Mouse (Mus musculus) ES-E14 (cell line): Measurements from ENCODE around the gene Cntn5. TPM values are rescaled to one million over a fixed set of nuclear protein-coding genes. Genes with fewer than 3 reads are reported as not detected.

Experiments
- DNase-seq: peaks from one replicate; pipeline ENCODE4 v3.0.0-alpha.2; 2013; ENCODE audit warnings: low read depth, low spot score
- H3K27ac ChIP-seq: 2 replicates; pipeline ENCODE4 v1.5.1; 2012; ENCODE audit warnings: low read depth, mild to moderate bottlenecking, low read length, moderate library complexity, mixed read lengths; ENCODE audit not compliant: poor library complexity, insufficient read depth, severe bottlenecking
- H3K36me3 ChIP-seq: 2 replicates; pipeline ENCODE4 v1.6.1; 2012; ENCODE audit warnings: mild to moderate bottlenecking, low read length, moderate library complexity, mixed read lengths; ENCODE audit not compliant: control insufficient read depth, poor library complexity, insufficient read depth, severe bottlenecking
- H3K4me1 ChIP-seq, 2 experiments: fragments of 150-350 bp in 1 of 2; sonication (generic) in 1 of 2; 2 replicates each; pipeline ENCODE4 v1.6.1; 2012; ENCODE audit warnings: low read length in 2 of 2, mild to moderate bottlenecking in 1 of 2, mixed read lengths in 1 of 2; ENCODE audit not compliant: control insufficient read depth in 2 of 2, insufficient read depth in 2 of 2, poor library complexity in 1 of 2
- H3K4me3 ChIP-seq, 2 experiments: fragments of 150-350 bp in 1 of 2; sonication (generic) in 1 of 2; 2 replicates each; pipeline ENCODE4 v1.5.1; 2012; ENCODE audit warnings: low read length in 2 of 2, low read depth in 1 of 2, mild to moderate bottlenecking in 1 of 2, mixed read lengths in 1 of 2; ENCODE audit not compliant: insufficient read depth in 1 of 2, poor library complexity in 1 of 2, severe bottlenecking in 1 of 2
- H3K9ac ChIP-seq: 2 replicates; pipeline ENCODE4 v1.6.1; 2012; ENCODE audit warnings: low read depth, mild to moderate bottlenecking, low read length, mixed read lengths; ENCODE audit not compliant: poor library complexity, insufficient read depth, severe bottlenecking
- H3K9me3 ChIP-seq: fragments of 150-350 bp; sonication (generic); 2 replicates; pipeline ENCODE4 v1.6.1; 2012; ENCODE audit warnings: low read depth, mild to moderate bottlenecking, low read length; ENCODE audit not compliant: control insufficient read depth, insufficient read depth
- CHD2 ChIP-seq: IDR thresholded peaks from 2 replicates; pipeline ENCODE4 v1.6.1; 2014; ENCODE audit warnings: mild to moderate bottlenecking, low read depth, low read length, inconsistent platforms
- HCFC1 ChIP-seq: IDR thresholded peaks from 2 replicates; pipeline ENCODE4 v1.6.1; 2012; ENCODE audit warnings: low read length, inconsistent platforms, borderline replicate concordance; ENCODE audit not compliant: insufficient read depth
- MAFK ChIP-seq: IDR thresholded peaks from 2 replicates; pipeline ENCODE4 v1.6.1; 2014; ENCODE audit warnings: mild to moderate bottlenecking, low read depth, low read length, inconsistent platforms; ENCODE audit not compliant: insufficient read depth
- ZC3H11A ChIP-seq: IDR thresholded peaks from 2 replicates; pipeline ENCODE4 v1.6.1; 2012; ENCODE audit warnings: low read depth, mild to moderate bottlenecking, inconsistent platforms, low read length, borderline replicate concordance
- ZNF384 ChIP-seq: IDR thresholded peaks from 2 replicates; pipeline ENCODE4 v1.6.1; 2012; ENCODE audit warnings: low read depth, low read length, inconsistent platforms
- in situ Hi-C, 2 experiments: fragments of 600-800 bp; cut with MboI; formaldehyde crosslinking; loops; one replicate each; pipeline ENCODE4 v1.15.1; 2025; ENCODE audit warnings: low sequenced_read_pairs in 2 of 2, inconsistent platforms in 1 of 2; ENCODE audit not compliant: unreplicated experiment in 2 of 2
- total RNA-seq: library from RNA; depleted of rRNA; stranded (reverse); fragments of 300-350 nt; gene quantifications from 2 replicates; pipeline ENCODE4 v1.2.3, GENCODE M21; 2012

Gene Cntn5
- total RNA-seq, 1 experiment = not detected

DNA sequence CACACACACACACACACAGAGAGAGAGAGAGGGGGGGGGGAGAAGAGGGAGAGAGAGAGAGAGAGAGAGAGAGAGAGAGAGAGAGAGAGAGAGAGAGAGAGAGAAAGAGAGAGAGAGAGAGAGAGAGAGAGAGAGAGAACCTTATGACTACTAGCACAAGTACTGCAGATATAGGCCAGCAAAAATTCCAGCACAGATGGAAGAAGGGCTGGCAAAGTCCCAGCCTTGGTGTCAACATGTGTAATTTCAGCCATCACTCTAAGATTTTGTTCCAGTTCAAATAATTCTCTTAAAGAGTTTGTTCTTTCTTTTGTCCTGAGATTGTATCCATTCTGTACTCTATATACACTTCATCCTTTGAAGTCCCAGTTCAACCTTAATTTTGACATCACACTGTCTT lies 238.8 kb downstream of the Cntn5 start:
- H3K9ac ChIP-seq = no peak overlapping the region
- no peak overlapping the region for H3K27ac ChIP-seq
- no peaks in the 10 kb centered on the region for H3K4me1 ChIP-seq
- no peaks in the 10 kb centered on the region for H3K9me3 ChIP-seq
- TF ChIP-seq CHD2 = no peak
- TF ChIP-seq ZNF384 = no peak
- TF ChIP-seq HCFC1 = no peak
- TF ChIP-seq ZC3H11A = no peak
- no peak for TF ChIP-seq MAFK
- in situ Hi-C loops = no loop called here
- H3K36me3 ChIP-seq = no peaks in the 10 kb centered on the region
- H3K4me3 ChIP-seq = no peak overlapping the region
- no peak for DNase-seq

DNA sequence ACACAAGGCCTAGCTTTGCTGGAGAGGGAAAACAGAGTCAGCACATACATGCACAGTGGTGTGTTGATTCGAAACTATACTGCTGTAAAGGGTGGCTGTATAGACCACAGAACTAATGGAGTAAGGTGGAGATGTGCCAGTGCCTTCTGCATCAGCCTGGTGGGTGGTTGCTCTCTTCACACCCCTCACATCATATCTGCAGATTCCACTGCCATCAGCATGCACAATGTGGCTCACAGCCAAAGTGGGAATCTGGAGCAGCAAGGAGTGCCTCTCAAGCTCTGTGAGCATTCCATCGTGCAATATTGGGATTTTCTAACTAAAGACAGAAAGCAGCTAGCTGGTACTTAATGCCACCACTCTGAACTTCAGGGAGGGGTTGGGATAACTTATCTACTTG lies 241.5 kb downstream of the Cntn5 start:
- no peak for DNase-seq
- Histone ChIP-seq H3K36me3 (no peaks in the 10 kb centered on the region), H3K4me3 (no peak overlapping the region)

DNA sequence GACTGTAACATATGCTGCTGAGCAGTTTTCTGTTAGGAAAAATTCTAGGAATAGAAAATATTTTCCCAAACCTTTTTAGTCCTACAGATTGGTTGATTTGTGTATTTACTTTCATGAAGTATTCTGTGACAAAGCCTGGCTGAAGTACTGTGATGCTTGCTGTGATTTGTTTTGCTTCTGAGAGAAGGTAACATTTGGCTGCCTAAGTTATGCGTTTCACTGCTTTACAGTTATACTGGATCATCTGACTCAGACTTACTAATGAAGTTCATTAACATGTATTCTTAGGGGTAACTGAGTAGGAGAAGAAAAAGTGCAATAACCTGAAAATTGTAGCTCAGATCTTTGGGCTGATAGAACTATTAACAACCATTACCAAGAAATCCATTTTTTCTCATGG lies 245.1 kb downstream of the Cntn5 start:
- no peaks in the 10 kb centered on the region for H3K9me3 ChIP-seq
- no peak for DNase-seq
- TF ChIP-seq CHD2 = no peak
- TF ChIP-seq HCFC1 = no peak
- no peak for TF ChIP-seq ZNF384
- TF ChIP-seq ZC3H11A = no peak
- no peak for TF ChIP-seq MAFK
- no peaks in the 10 kb centered on the region for H3K4me1 ChIP-seq
- H3K27ac ChIP-seq = no peak overlapping the region
- in situ Hi-C loops = no loop called here
- no peaks in the 10 kb centered on the region for H3K36me3 ChIP-seq
- no peak overlapping the region for H3K9ac ChIP-seq
- no peak overlapping the region for H3K4me3 ChIP-seq

More for the DNA sequence above, 241.5 kb downstream of the Cntn5 start:
- no peak for TF ChIP-seq ZNF384
- no peak for TF ChIP-seq ZC3H11A
- TF ChIP-seq CHD2 = no peak
- no peak for TF ChIP-seq MAFK
- TF ChIP-seq HCFC1 = no peak
- in situ Hi-C loops = no loop called here
- Histone ChIP-seq H3K9ac (no peak overlapping the region), H3K27ac (no peak overlapping the region), H3K4me1 (no peaks in the 10 kb centered on the region), H3K9me3 (no peaks in the 10 kb centered on the region)

DNA sequence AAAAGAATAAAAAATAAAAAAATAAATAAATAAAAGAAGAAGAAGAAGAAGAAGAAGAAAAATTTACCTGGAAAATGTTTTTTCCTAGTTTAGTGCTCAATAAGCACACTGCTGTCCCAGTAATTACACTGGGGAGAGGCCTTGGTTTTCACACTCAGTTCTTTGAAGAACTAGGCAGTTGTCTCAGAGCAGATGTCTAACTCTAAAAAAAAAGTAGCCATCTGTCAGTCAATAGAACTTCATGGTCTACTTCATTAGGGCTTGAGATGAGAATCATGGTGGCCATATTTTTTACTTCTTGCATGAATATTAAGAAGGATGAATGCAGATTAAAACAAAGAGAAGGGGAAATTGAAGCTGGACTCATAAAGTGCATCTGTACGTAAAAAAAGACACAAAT lies 246.5 kb downstream of the Cntn5 start:
- Histone ChIP-seq H3K4me3 (no peak overlapping the region), H3K9me3 (no peaks in the 10 kb centered on the region)
- in situ Hi-C loops = no loop called here

DNA sequence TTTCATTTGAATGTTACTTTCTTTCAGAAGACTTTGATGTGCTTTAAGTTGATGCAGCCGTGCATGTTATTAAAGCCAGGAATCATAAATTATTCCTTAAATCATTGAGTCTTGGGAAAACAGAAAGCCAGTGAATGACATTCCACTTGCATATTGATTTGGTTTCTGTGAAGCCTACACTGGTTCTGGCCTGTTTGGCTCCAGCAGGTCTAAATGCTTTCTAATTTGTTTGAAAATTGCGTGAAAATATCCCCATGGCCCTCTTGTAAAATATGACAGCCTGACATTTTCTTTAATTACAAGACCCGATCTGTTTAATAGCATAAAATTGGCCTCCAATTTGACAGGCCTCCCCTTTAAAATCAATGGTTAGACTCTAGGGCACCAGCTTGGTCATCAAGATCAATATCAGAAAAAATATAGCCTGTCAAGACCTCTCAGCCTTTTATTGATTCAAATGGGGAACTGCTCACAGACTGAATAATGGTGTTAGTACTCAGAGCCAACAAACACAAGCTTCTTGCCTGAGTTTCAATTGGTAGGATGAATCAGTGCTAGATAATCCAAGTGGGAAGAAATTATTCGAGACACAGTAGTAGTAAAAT lies 247.3 kb downstream of the Cntn5 start:
- no peak overlapping the region for H3K4me3 ChIP-seq
- H3K9ac ChIP-seq = no peak overlapping the region
- no peak for DNase-seq
- H3K36me3 ChIP-seq = no peaks in the 10 kb centered on the region
- TF ChIP-seq ZNF384 (no peak), CHD2 (no peak), ZC3H11A (no peak), MAFK (no peak), HCFC1 (no peak)
- no peaks in the 10 kb centered on the region for H3K9me3 ChIP-seq
- H3K27ac ChIP-seq = no peak overlapping the region
- H3K4me1 ChIP-seq = no peaks in the 10 kb centered on the region
- in situ Hi-C loops = no loop called here

More for the DNA sequence above, 246.5 kb downstream of the Cntn5 start:
- H3K36me3 ChIP-seq = no peaks in the 10 kb centered on the region
- TF ChIP-seq ZC3H11A (no peak), CHD2 (no peak)
- DNase-seq = no peak
- H3K9ac ChIP-seq = no peak overlapping the region
- H3K27ac ChIP-seq = no peak overlapping the region
- no peaks in the 10 kb centered on the region for H3K4me1 ChIP-seq
